Mouse (Mus musculus) cerebellum, adult 2 months (tissue): ENCODE data around the gene Rnf220. TPM values are rescaled to one million over a fixed set of nuclear protein-coding genes. Genes with fewer than 3 reads are reported as not detected.

Experiments used
- DNase-seq, 2 experiments: peaks; one replicate each; pipeline ENCODE4 v3.0.0; 2021
- H3K27ac ChIP-seq: fragments of 200-500 bp; 2 replicates; pipeline ENCODE4 v1.5.1; 2012; ENCODE audit warnings: low read length, control low read depth, inconsistent platforms; ENCODE audit not compliant: insufficient read depth
- H3K27me3 ChIP-seq: fragments of 200-500 bp; 2 replicates; pipeline ENCODE4 v1.6.1; 2012; ENCODE audit warnings: inconsistent platforms, mild to moderate bottlenecking, low read length, moderate library complexity; ENCODE audit not compliant: control insufficient read depth, insufficient read depth
- H3K4me1 ChIP-seq: fragments of 200-500 bp; 2 replicates; pipeline ENCODE4 v1.6.1; 2011; ENCODE audit warnings: low read length; ENCODE audit not compliant: control insufficient read depth, insufficient read depth
- H3K4me3 ChIP-seq: fragments of 200-500 bp; replicated peaks from 2 replicates; pipeline ENCODE3; 2011; ENCODE audit warnings: mild to moderate bottlenecking, low read depth, low read length, control low read depth; ENCODE audit not compliant: insufficient read depth
- CTCF ChIP-seq: fragments of 200-500 bp; IDR thresholded peaks from 2 replicates; pipeline ENCODE4 v1.5.1; 2011; ENCODE audit warnings: low read depth, mild to moderate bottlenecking, control low read depth, low read length, moderate library complexity, borderline replicate concordance; ENCODE audit not compliant: insufficient read depth
- POLR2A ChIP-seq: fragments of 200-500 bp; IDR thresholded peaks from 2 replicates; pipeline ENCODE4 v1.6.1; 2011; ENCODE audit warnings: low read length, control low read depth, borderline replicate concordance; ENCODE audit not compliant: insufficient read depth
- WGBS: fragments of 180-500 bp; shearing (Covaris S2); methylation state at CpG from one replicate; pipeline ENCODE4 v1.1.7; 2018; 5-methylcytosine and 5-hydroxymethylcytosine counted together
- polyA plus RNA-seq: library from polyadenylated mRNA; depleted of rRNA; stranded (reverse); fragments of >200 nt; gene quantifications from 2 replicates; pipeline ENCODE4 v1.2.3, GENCODE M21; 2012; rRNA removed

Rnf220 gene
- 170 and 183 TPM in 2 replicates for polyA plus RNA-seq

DNA sequence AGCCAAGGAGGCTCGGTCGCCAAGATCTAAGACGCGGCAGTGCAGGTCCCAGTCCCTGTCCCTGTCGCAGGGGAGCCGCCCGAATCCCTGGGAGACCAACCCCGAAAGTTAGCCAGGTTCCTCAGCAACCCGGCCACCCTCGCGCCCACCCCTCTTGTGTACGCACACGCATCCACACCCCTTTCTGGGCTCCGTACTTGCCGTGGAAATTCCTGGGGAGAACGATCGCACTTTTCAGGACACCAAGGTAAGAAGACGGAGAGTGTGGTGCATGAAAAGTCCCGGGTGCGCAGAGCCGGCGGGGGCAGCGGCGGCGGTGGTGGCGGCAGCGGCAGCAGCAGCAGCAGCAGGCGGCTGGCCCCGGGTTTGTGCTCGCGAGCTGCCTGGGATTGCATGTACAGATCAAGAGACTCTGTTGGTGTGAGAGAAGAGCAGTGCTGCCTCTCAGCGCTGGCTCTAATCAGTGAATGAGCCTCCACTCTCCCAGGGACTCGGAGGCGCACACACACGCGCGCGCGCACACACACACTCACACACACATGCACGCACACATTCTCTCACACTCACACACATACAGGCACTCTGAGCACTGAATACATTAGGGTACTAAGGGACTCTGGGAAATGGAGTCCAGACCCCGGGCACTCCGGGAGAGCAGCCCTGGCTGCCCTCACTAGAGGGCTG is at the start of gene Rnf220:
TSS of gene Rnf220 (minus strand) at position 571 of the 684 bp plus-strand sequence.
- peak within 1 kb of the TSS; percentile 2 for H3K4me3 ChIP-seq
- H3K27me3 ChIP-seq: peaks cover 10% of the 10 kb centered on the region
- DNase-seq: peak; percentile 19 to 25
- H3K27ac ChIP-seq: no peak within 1 kb of the TSS
- no peak for TF ChIP-seq CTCF
- no peak for TF ChIP-seq POLR2A
- WGBS: 2% methylated on average over 42 of the region's 42 CpGs
- no peaks in the 10 kb centered on the region for H3K4me1 ChIP-seq

DNA sequence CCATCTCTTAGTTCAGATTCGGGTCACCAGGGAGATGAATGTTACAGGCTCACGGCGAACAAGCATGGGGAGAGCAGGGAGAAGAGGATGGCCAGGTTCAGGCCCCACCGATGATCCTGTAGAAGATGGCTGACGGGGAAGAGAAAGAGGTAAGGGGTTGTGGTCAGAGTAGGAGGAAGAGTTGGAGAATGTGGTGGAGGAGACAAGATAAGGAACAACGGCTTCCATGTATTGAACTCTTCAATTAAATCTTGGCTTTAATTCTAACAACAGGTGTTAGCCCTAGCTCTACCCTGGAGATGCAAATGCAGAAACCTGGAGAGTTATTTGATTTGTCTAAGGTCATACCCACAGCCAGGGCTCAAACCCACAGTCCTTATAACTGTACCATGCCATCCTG is 49.8 kb upstream of the Rnf220 start:
- Histone ChIP-seq H3K27ac (no peak overlapping the region), H3K4me3 (no peak overlapping the region), H3K4me1 (peaks cover 4% of the 10 kb centered on the region; the same call in 1 of the 2 replicates), H3K27me3 (no peaks in the 10 kb centered on the region)
- TF ChIP-seq POLR2A: no peak
- no peak for TF ChIP-seq CTCF
- DNase-seq: no peak
- 82% methylated on average over 6 of the region's 6 CpGs for WGBS

DNA sequence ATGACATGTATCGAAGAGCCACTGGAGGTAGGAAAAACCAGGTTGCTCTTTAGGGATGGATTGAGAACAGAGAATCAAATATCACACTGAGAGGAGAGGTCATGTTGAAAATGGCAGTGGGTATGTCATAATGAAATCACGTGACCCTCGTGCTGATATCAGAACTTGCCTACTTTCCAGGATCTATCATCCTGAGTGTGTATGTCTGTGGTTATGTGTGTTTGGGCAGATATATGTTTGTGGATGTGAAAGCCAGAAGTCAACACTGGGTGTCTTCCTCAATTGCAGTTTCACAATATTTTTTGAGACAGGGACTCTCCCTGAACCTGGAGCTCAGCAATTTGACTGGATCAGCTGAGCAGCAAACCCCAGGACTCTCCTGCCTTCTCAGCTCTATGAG is 48.6 kb upstream of the Rnf220 start:
- Histone ChIP-seq H3K27ac (no peak overlapping the region), H3K27me3 (no peaks in the 10 kb centered on the region), H3K4me1 (no peaks in the 10 kb centered on the region), H3K4me3 (no peak overlapping the region)
- TF ChIP-seq CTCF (no peak), POLR2A (no peak)
- DNase-seq: no peak
- WGBS: 91% methylated on average over 3 of the region's 3 CpGs

DNA sequence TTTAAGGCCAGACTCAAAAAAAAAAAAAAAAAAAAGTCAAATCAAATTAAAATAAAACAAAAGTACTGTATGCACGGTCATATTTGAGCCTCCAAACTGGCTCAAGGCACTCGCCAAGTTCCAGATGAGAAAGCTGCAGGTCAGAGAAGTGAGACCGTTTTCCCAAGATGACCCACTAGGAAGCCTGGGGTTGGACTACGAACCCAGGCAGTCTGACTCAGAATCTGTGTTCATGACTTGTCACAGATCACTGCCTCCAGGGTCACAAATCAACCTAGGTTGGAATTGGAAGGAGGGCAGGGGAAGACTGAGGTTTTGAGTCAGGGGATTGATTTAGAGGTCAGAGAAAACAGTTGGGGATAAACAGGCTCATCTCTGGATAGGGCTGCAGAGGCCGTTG is 43.7 kb upstream of the Rnf220 start:
- TF ChIP-seq POLR2A: no peak
- WGBS: 58% methylated on average over 5 of the region's 5 CpGs

DNA sequence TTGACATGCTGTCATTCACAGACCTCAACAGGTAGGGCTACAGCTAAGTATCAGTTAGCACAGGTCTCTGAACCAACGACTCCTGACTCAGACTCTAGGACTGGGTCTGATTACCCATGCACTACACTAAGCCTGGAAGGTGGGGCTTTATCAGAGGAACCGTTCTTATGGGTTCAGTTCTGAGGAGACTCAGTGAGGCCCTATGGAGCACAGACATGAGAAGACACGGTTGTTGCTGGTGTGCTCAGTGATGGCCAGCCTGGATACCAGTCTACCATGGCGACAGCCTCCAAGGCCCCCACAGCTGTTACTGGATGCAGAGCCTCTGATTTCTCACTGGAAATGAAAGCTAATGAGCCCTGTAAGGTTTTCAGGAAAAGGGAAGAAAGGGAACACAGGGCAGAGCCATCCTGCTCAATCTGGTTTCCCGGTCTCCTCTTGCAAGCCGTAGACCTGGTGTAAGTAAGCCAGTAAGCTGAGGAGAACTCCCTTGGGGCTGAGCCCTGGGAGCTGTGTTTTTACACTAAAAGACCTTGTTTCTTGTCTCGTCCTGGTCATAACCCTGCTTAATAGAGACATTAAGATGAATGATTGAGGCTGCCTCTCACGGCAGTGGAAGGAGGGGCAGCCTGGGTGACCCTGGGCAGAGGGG is 42.6 kb upstream of the Rnf220 start:
- WGBS: 72% methylated on average over 8 of the region's 8 CpGs
- no peak overlapping the region for H3K27ac ChIP-seq
- H3K27me3 ChIP-seq: no peaks in the 10 kb centered on the region
- DNase-seq: no peak
- no peak overlapping the region for H3K4me3 ChIP-seq
- no peaks in the 10 kb centered on the region for H3K4me1 ChIP-seq
- TF ChIP-seq CTCF (no peak), POLR2A (no peak)

More for the DNA sequence above, 43.7 kb upstream of the Rnf220 start:
- no peak overlapping the region for H3K4me3 ChIP-seq
- no peaks in the 10 kb centered on the region for H3K27me3 ChIP-seq
- no peak overlapping the region for H3K27ac ChIP-seq
- DNase-seq: no peak
- no peaks in the 10 kb centered on the region for H3K4me1 ChIP-seq

DNA sequence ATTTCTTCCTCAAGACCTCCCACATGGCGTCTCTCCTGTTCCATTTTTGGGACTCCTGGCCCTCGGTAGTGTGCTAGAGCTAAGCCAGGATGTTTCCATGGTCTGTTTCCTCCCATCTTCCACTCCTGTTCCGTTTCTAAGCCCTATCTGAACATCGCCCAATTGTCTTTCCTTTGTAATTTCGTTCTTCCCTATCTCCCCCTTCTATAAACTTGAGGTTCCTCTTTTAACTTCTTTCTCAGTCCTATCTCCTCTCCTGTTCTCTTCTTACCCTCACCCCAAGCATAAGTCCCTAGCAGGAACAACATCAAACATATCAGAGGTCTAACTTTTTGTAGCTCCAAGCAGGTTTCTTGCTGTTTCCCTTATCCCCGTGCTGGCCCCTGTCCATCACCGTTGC is 40.1 kb upstream of the Rnf220 start:
- no peak for TF ChIP-seq CTCF
- TF ChIP-seq POLR2A: no peak
- H3K27ac ChIP-seq: no peak overlapping the region
- no peaks in the 10 kb centered on the region for H3K4me1 ChIP-seq
- H3K27me3 ChIP-seq: no peaks in the 10 kb centered on the region
- no peak overlapping the region for H3K4me3 ChIP-seq
- WGBS: 81% methylated on average over 7 of the region's 7 CpGs
- no peak for DNase-seq

DNA sequence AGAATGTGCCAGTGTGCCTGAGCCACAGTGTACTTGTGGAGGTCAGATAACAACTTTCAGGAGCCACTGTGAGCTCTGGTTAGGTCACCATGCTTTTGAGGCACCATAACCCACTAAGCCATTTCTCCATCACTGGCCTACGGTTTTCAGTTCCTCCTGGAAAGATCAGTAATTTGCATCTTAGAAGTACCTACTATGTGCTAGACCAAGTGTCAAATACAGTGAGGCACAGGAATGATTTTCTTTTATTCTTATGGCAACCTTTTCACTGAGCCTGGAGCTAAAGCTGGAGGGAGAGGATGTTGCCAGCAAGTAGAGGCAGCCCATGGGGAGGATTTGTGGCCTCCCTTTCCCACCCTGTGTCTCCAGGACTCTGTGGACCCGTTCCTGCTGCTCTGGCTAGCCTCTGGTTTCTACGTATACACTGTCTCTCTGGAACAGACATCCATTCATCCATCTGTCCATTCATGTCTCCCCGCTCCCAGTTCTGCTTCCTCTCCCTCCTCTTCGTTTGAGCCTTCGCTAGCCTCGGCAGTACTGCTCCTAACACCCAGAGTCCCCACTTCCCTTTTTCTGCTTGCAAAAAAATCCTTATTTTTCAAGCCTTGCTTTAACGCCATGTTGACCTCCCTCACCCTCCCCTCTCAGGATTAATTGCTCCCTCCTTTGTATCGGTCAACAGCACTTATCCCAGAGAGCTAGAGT is 38.8 kb upstream of the Rnf220 start:
- Histone ChIP-seq H3K4me3 (no peak overlapping the region), H3K27ac (no peak overlapping the region), H3K4me1 (no peaks in the 10 kb centered on the region), H3K27me3 (no peaks in the 10 kb centered on the region)
- no peak for TF ChIP-seq CTCF
- no peak for TF ChIP-seq POLR2A
- no peak for DNase-seq
- WGBS: 66% methylated on average over 9 of the region's 9 CpGs
